Comparison of ENCODE assay signal across 10 mouse cellular contexts in genomic region chr17:47065307-47065901, GRCm38 (mm10). TPM values are rescaled to one million over a fixed set of nuclear protein-coding genes. Genes with fewer than 3 reads are reported as not detected.
A peak's percentile ranks its signal among the peaks of the same experiment; 100 is the strongest.
DNase-seq lines count a peak whose midpoint lies in the region; ATAC-seq lines count a peak whose summit lies in the region.
"Had no signal": no experiment of that assay in that cellular context is flagged by ENCODE, and none has a peak within 500 bp of the region (broad histone marks: within the 10 kb centered on the region; RNA-seq: fewer than 3 reads in every experiment).

No protein-coding gene starts in this region.

- ATAC-seq in erythroblast, adult 5-6 weeks (replicated peaks; ENCODE audit: low FRiP score, poor library complexity, severe bottlenecking), result no peak
- ATAC-seq: activated CD4-positive, CD25-positive, alpha-beta regulatory T cell, adult 4 months had no signal

- intact Hi-C loops in heart, postnatal 25 days (cut with DNase I), result no loop called here
- intact Hi-C loops in left cerebral cortex, postnatal 36 days (cut with DNase I), result no loop called here

- DNase-seq in gastrocnemius, adult 18-20 months (ENCODE audit: low spot score), result peak; percentile 40
- no peak for DNase-seq in gastrocnemius, postnatal 4 days (ENCODE audit: low spot score in 2 of 2)
- peak; percentile 35 for DNase-seq in urinary bladder, adult 2 months (ENCODE audit: low spot score)
- DNase-seq in urinary bladder, postnatal 4 days (ENCODE audit: low spot score in 2 of 2), result no peak
- DNase-seq in heart, postnatal 25 days (ENCODE audit: low spot score), result peak; percentile 20
- DNase-seq in frontal cortex, postnatal 14 days (ENCODE audit: low spot score in 2 of 2), result no peak
- no peak for DNase-seq in left cerebral cortex, postnatal 36 days (ENCODE audit: low spot score in 2 of 2)
- DNase-seq: thymus, postnatal 36 days had no signal

RNA-seq across cellular contexts. Expression of gene Ubr2, which starts 55.0 kb away (rescaled TPM):
- total RNA-seq in gastrocnemius, adult 18-20 months (2021), result 10 to 100 TPM; 57.0 to 60.7 TPM
- total RNA-seq in gastrocnemius, postnatal 4 days (2021), result 10 to 100 TPM; 37.7 to 44.1 TPM
- polyA plus RNA-seq in urinary bladder, adult 2 months (2012; rRNA removed), result 33.4 and 39.2 TPM in 2 replicates
- 10 to 100 TPM; 65.7 to 73.5 TPM for total RNA-seq in heart, postnatal 25 days (2021)
- 51.5 and 58.7 TPM in 2 replicates for total RNA-seq in erythroblast, adult 5-6 weeks (2015; ENCODE audit: low replicate concordance)
- total RNA-seq in erythroblast, adult 5-6 weeks (2017; ENCODE audit: low replicate concordance), result 91.1 and 95.8 TPM in 2 replicates
- 10 to 100 TPM; 49.9 to 62.8 TPM for total RNA-seq in left cerebral cortex, postnatal 36 days (2021)

Comparison
In these comparisons a context has a peak if more than half of its experiments do, and no peak if none do; other contexts are left out.
1. DNase-seq: peak in gastrocnemius, adult 18-20 months (single experiment), urinary bladder, adult 2 months (single experiment) and heart, postnatal 25 days (single experiment); none in gastrocnemius, postnatal 4 days (0 of 2), urinary bladder, postnatal 4 days (0 of 2), frontal cortex, postnatal 14 days (0 of 2) and left cerebral cortex, postnatal 36 days (0 of 2).